Mouse (Mus musculus) ES-Bruce4 (cell line): Measurements from ENCODE around the gene Ctrl.

ENCODE experiments used
- CTCF ChIP-seq: IDR thresholded peaks from one replicate; pipeline ENCODE4 v1.8.1; 2011; ENCODE audit warnings: low read depth, low read length
- EP300 ChIP-seq: IDR thresholded peaks from 2 replicates; pipeline ENCODE4 v1.6.1; 2011; ENCODE audit warnings: low read depth, low read length; ENCODE audit not compliant: insufficient read depth
- POLR2A ChIP-seq: IDR thresholded peaks from one replicate; pipeline ENCODE4 v1.8.1; 2011; ENCODE audit warnings: low read length; ENCODE audit not compliant: insufficient read depth

- TF ChIP-seq CTCF: no peak
- no peak for TF ChIP-seq EP300
- no peak for TF ChIP-seq POLR2A
Measured at GRCm38 (mm10) chr8:105937496-105938305, 4.0 kb upstream of the Ctrl start.
